Mouse (Mus musculus) urinary bladder, postnatal 14 days (tissue): ENCODE results near the gene Olfr181.

Experiments
- DNase-seq: peaks from one replicate; pipeline ENCODE4 v3.0.0; 2021; ENCODE audit warnings: low spot score

Olfr181 gene

DNA sequence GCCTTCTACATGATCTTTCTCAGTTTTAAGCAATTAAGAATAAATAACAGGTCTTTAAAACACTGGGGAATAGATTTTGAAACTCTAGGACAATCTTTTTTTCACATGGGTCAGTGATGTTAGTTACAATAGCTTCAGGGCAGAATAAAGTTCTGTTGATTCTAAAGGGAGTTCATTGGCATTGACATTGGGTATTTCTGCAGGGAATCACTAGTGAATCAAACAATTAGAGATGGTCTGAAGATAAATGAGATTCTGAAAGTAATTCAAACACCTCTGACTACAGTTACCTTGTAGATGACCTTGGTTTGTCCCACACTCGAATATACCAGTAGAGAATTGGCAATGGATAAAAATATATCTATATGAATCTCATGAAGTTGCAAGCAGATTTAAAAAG, at the start of gene Olfr181:
TSS of gene Olfr181 (minus strand) at position 101 of the 400 bp plus-strand sequence.
- DNase-seq: no peak

DNA sequence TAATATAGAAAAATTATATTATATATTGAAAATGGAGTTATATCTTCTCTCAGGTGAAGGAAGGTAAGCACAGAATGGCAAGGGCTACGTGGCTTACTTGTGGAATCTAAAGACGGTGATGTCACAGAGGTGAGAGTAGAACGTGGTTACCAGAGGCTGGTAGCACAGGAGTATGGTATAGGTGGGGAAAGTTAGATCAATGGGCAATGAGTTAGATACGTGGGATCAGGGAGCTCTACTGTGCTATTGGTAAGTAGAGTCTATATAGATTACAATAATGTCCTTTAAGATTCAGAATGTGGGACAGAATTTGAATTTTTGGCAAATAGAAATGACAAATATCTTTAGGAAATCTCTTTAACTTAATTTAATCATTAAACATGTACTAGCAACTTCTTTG, 737 bp upstream of the Olfr181 start, which contains the start of gene Olfr180:
TSS of gene Olfr180 (minus strand) at position 101 of the 400 bp plus-strand sequence.
- DNase-seq: no peak

DNA sequence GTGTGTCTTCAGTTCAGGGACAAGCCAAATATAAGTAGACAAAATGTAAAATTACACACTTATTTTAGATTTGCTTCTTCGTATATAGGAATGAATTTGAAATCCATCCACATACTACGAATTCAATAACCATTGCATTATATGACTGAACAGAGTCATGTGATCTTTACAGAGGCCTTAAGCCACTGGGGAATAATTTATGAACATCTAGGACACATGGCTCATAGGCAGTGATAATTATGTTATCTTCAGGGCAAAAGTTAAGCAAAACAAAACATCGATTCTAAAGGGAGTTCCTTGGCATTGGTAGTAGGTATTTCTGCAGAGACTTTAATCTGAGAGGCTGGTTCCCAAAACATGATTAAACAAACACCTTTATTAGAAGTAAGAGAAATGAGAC, 36.6 kb downstream of the Olfr181 start, which contains the start of gene Olfr178:
TSS of gene Olfr178 (minus strand) at position 101 of the 400 bp plus-strand sequence.
- DNase-seq: no peak

DNA sequence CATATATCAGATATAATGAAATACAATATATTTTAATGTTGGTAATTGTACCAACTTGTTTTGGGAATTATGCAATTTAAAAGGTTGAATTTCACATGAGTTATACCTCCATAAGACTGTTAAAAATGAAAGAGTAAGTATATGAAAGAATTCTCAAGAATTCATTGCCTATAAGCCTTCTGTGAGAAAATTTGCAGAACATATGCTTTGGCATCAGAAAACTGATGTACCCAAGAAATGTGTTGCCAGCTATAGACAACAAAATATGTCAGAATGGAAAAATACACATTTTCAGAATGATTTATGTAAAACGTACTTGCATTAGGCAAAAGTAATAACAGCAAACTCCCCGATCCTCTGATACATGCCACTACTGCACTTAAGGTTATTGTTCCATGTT, 44.1 kb downstream of the Olfr181 start:
- no peak for DNase-seq
